Mouse (Mus musculus) heart, embryonic 14.5 days (tissue): Measurements from ENCODE around the gene Ssh1. TPM values are rescaled to one million over a fixed set of nuclear protein-coding genes. Genes with fewer than 3 reads are reported as not detected.

Experiments
- ATAC-seq: fragments of 200-750 bp; cut with Nextera tagmentation; 2 replicates; pipeline ENCODE4 v1.8.0; 2017; ENCODE audit warnings: low read depth, moderate TSS enrichment; ENCODE audit not compliant: insufficient number of reproducible peaks, insufficient read depth, low FRiP score
- H3K27ac ChIP-seq, 2 experiments: fragments of 200-500 bp in 1 of 2; fragments of 300-500 bp in 1 of 2; sonication (generic) in 1 of 2; replicated peaks in 1 of 2; 2 replicates each; pipeline ENCODE4 v1.5.1; 2012 to 2014; ENCODE audit warnings: low read depth in 2 of 2, low read length in 2 of 2, control low read depth in 1 of 2, mild to moderate bottlenecking in 1 of 2, mixed read lengths in 1 of 2; ENCODE audit not compliant: control insufficient read depth in 1 of 2, insufficient read depth in 1 of 2
- H3K27me3 ChIP-seq: fragments of 300-500 bp; sonication (generic); 2 replicates; pipeline ENCODE4 v1.6.1; 2014; ENCODE audit warnings: mild to moderate bottlenecking, low read length, control low read depth; ENCODE audit not compliant: control insufficient read depth, insufficient read depth
- H3K36me3 ChIP-seq: fragments of 300-500 bp; sonication (generic); 2 replicates; pipeline ENCODE4 v1.6.1; 2014; ENCODE audit warnings: mild to moderate bottlenecking, control low read depth, low read length, mixed read lengths; ENCODE audit not compliant: control insufficient read depth, insufficient read depth
- H3K4me1 ChIP-seq, 2 experiments: fragments of 200-500 bp in 1 of 2; fragments of 300-500 bp in 1 of 2; sonication (generic) in 1 of 2; 2 replicates each; pipeline ENCODE4 v1.6.1; 2012 to 2014; ENCODE audit warnings: low read length in 2 of 2, control low read depth in 1 of 2, mixed read lengths in 1 of 2; ENCODE audit not compliant: control insufficient read depth in 2 of 2, insufficient read depth in 2 of 2
- H3K4me2 ChIP-seq: fragments of 300-500 bp; sonication (generic); 2 replicates; pipeline ENCODE4 v1.6.1; 2014; ENCODE audit warnings: mild to moderate bottlenecking, low read length
- H3K4me3 ChIP-seq, 2 experiments: fragments of 200-500 bp in 1 of 2; fragments of 300-500 bp in 1 of 2; sonication (generic) in 1 of 2; 2 replicates each; pipeline ENCODE4 v1.5.1; 2012 to 2014; ENCODE audit warnings: low read length in 2 of 2, mild to moderate bottlenecking in 2 of 2, control low read depth in 1 of 2, low read depth in 1 of 2, moderate library complexity in 1 of 2; ENCODE audit not compliant: control insufficient read depth in 1 of 2, insufficient read depth in 1 of 2
- H3K9ac ChIP-seq: fragments of 300-500 bp; sonication (generic); 2 replicates; pipeline ENCODE4 v1.6.1; 2014; ENCODE audit warnings: mild to moderate bottlenecking, low read length
- H3K9me3 ChIP-seq: fragments of 300-500 bp; sonication (generic); 2 replicates; pipeline ENCODE4 v1.6.1; 2016; ENCODE audit warnings: low read length, control low read depth; ENCODE audit not compliant: control insufficient read depth
- WGBS: fragments of 180-500 bp; shearing (Covaris S2); extraction: QIAGEN DNeasy Blood & Tissue Kit; methylation state at CpG from one replicate; pipeline ENCODE4 v1.1.7; 2014; 5-methylcytosine and 5-hydroxymethylcytosine counted together
- polyA plus RNA-seq: library from polyadenylated mRNA; unstranded; fragments of >200 nt; fragmentation: Nextera tagmentation; extraction: Ambion mirVana; gene quantifications from 2 replicates; pipeline ENCODE4 v1.2.1, GENCODE M21; 2014

The Ssh1 gene
- polyA plus RNA-seq, 1 experiment from 2014 or later, result 16.4 TPM

DNA sequence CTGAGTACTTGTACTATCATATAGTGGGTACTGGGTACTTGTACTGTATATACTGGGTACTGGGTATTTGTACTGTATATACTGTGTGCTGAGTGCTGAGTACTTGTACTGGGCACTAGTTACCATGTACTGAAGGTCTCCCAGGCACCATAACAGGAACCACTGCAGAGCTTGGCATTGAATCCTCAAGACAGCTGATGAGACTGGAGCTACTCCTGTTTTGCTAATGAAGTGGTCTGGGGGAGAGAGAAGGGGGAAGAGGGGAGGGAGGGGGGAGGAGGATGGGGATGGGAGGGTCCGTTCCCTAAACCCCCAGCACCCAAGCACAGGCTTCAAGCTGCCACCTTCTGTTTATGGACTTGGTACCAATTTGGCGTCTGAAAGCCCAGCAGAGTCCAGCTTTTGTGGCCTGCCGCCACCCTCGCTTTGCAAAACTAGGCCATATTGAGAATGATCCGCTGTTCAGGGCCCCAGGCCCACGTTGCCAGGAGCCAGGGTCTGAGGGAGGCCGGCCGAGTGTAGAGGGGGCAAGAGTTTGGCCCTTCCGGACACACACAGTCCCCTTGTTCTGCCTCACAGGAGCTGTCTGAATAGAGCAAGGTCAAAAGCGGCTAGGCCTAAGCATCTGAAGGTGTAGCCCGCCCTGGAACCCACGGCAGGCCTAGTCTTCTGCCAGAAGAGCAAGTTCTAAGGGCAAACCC lies 14.2 kb upstream of the Ssh1 start:
- Histone ChIP-seq H3K36me3 (no peaks in the 10 kb centered on the region), H3K4me1 (no peaks in the 10 kb centered on the region), H3K9me3 (no peaks in the 10 kb centered on the region), H3K27ac (no peak overlapping the region), H3K27me3 (no peaks in the 10 kb centered on the region), H3K4me3 (no peak overlapping the region), H3K9ac (no peak overlapping the region), H3K4me2 (no peak overlapping the region)
- no peak for ATAC-seq
- 77% methylated on average over 12 of the region's 12 CpGs for WGBS

DNA sequence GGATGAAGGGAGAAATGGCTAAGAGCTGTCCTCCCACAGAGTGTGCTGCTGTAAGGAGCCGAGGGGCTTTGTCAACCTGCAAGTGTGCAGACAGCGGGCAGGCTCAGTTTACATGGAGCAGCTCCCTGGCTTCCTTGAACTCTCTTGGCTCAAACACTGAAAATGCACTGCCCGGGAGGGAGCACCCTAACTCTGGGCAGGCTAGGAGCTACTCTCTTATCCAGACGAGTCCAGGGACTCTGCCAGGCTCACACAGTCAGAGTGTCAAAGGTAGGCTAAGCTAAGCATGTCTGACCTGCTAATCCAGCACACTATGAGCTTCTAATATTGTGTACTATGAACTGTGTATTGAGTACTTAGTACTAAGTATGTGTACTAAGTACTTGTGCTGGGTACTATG lies 13.3 kb upstream of the Ssh1 start:
- ATAC-seq, result no peak
- 66% methylated on average over 4 of the region's 4 CpGs for WGBS
- no peaks in the 10 kb centered on the region for H3K9me3 ChIP-seq

DNA sequence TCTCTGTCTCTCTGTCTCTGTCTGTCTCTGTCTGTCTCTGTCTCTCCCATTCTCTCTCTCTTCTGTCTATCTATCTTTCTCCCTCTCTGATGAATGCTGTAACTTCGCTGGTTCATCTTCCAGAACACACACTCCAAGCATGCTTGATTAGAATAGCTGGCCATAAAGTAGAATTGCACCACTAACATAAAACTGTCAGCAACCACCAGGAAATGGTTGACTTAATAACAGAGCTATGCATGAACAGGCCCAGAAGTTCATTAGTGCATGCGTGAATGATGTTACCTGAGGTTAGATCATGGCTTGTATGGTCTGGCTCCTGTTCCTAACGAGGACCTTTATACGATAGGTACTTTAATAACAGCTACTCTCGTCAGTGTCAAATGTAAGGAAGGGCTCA lies 11.4 kb upstream of the Ssh1 start:
- Histone ChIP-seq H3K4me1 (no peaks in the 10 kb centered on the region), H3K27ac (no peak overlapping the region), H3K36me3 (no peaks in the 10 kb centered on the region), H3K27me3 (no peaks in the 10 kb centered on the region), H3K4me3 (no peak overlapping the region), H3K4me2 (no peak overlapping the region), H3K9me3 (no peaks in the 10 kb centered on the region), H3K9ac (no peak overlapping the region)
- ATAC-seq, result no peak
- WGBS, result 78% methylated on average over 5 of the region's 5 CpGs

More for the DNA sequence above, 13.3 kb upstream of the Ssh1 start:
- Histone ChIP-seq H3K4me2 (no peak overlapping the region), H3K4me1 (no peaks in the 10 kb centered on the region), H3K27ac (no peak overlapping the region), H3K27me3 (no peaks in the 10 kb centered on the region), H3K9ac (no peak overlapping the region), H3K36me3 (no peaks in the 10 kb centered on the region), H3K4me3 (no peak overlapping the region)

DNA sequence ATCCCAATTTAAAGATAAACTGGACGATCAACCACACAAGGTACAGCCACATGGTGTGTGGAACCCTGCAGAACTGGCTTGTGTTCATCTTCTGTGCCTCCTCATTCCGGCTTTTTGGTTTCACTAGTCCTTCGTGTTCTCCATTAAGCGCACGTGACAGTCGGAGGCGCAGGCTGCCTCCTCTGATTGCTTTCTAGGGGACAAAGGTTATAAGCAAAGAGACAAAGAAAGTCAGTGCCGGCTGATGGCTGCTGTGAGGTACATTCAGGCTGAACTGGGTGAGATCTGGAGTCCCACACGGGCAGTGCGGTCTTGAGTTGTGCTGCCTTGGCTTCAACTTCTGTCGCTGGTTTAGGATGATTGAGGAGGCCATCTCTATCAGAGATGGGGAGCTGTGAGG lies 10.9 kb upstream of the Ssh1 start:
- no peaks in the 10 kb centered on the region for H3K4me1 ChIP-seq

DNA sequence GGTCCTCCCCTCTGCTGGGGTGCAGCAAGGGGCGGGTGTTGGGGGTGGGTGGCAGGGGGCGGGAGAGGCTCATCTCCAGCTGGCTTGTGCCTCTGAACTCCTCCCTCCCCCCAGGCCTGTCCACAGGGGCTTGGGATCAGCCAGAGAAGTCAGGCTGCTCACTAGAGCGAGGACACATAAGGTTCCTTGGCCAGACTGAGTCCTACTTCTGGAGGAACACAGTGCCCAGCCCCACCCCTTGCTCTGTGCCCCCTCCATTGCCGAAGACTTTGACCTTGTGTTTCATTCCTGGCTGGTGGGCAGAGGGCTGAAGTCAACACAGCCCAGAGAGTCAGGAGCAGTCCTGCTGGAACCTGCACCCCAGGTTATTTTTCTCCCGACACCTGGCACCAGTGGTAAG lies 9.8 kb upstream of the Ssh1 start, which contains the start of gene Dao:
Gene Dao (plus strand): TSS at position 162 of the 400 bp plus-strand sequence.
- ATAC-seq, result no peak
- Histone ChIP-seq H3K4me1 (no peaks in the 10 kb centered on the region), H3K27me3 (no peaks in the 10 kb centered on the region), H3K4me3 (no peak within 1 kb of the TSS), H3K4me2 (no peak within 1 kb of the TSS), H3K9me3 (no peaks in the 10 kb centered on the region), H3K9ac (no peak within 1 kb of the TSS), H3K36me3 (no peaks in the 10 kb centered on the region), H3K27ac (no peak within 1 kb of the TSS)
- WGBS, result 57% methylated on average over 5 of the region's 5 CpGs

More for the DNA sequence above, 10.9 kb upstream of the Ssh1 start:
- no peaks in the 10 kb centered on the region for H3K9me3 ChIP-seq
- H3K27me3 ChIP-seq, result no peaks in the 10 kb centered on the region
- no peak overlapping the region for H3K9ac ChIP-seq
- H3K4me3 ChIP-seq, result no peak overlapping the region
- H3K4me2 ChIP-seq, result no peak overlapping the region
- WGBS, result 83% methylated on average over 11 of the region's 11 CpGs
- no peaks in the 10 kb centered on the region for H3K36me3 ChIP-seq
- H3K27ac ChIP-seq, result no peak overlapping the region
- ATAC-seq, result no peak

DNA sequence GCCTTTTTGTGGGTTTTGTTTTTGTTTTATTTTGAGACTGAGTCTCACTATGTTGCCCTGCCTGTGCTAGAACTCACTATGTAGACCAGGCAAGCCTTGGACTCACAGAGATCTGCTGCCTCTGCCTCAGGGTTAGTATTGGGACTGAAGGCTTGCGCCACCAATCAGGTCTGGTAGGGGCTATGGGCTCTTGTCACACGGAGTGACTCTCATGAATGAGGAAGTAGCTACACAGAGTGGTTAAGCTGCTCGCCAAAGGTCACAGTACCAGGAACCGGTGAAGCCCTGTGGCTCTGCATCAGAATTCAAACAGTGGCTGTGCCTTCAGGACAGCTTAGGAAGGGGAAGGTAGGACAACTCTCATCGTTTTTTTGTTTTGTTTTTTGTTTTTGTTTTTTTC lies 5.7 kb upstream of the Ssh1 start:
- H3K36me3 ChIP-seq, result no peaks in the 10 kb centered on the region
- no peak overlapping the region for H3K4me2 ChIP-seq
- H3K27me3 ChIP-seq, result no peaks in the 10 kb centered on the region
- H3K4me3 ChIP-seq, result no peak overlapping the region
- H3K27ac ChIP-seq, result no peak overlapping the region
- H3K9me3 ChIP-seq, result no peaks in the 10 kb centered on the region
- no peak overlapping the region for H3K9ac ChIP-seq
- no peak for ATAC-seq
- 60% methylated on average over 5 of the region's 5 CpGs for WGBS
- peaks cover 6 to 7% of the 10 kb centered on the region in 2 experiments for H3K4me1 ChIP-seq

DNA sequence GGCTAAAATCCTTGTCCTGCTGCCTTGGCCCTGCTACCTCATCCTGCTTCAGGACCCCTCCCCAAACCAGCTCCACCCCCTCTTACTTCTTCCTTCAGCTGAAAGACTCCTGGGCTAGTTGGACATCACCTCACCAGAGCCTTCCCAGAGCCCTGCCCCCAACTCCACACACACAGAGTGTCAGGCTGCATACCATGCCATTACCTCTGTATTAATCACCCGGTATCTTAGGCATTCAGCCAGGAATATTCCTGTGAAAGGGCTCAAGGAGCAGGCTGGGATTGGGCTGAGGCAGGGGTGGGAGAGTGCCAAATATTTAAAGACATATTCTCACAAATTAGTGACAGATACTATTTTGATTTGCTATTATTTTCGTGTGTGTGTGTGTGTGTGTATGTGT lies 2.8 kb upstream of the Ssh1 start:
- Histone ChIP-seq H3K36me3 (no peaks in the 10 kb centered on the region), H3K9me3 (no peaks in the 10 kb centered on the region), H3K9ac (no peak overlapping the region), H3K27ac (no peak overlapping the region), H3K4me1 (peaks cover 13 to 23% of the 10 kb centered on the region in 2 experiments), H3K27me3 (no peaks in the 10 kb centered on the region), H3K4me2 (peak overlapping the region; percentile 13; the same call in 1 of the 2 replicates), H3K4me3 (no peak overlapping the region)
- no peak for ATAC-seq
- WGBS, result 34% methylated on average over 2 of the region's 2 CpGs

DNA sequence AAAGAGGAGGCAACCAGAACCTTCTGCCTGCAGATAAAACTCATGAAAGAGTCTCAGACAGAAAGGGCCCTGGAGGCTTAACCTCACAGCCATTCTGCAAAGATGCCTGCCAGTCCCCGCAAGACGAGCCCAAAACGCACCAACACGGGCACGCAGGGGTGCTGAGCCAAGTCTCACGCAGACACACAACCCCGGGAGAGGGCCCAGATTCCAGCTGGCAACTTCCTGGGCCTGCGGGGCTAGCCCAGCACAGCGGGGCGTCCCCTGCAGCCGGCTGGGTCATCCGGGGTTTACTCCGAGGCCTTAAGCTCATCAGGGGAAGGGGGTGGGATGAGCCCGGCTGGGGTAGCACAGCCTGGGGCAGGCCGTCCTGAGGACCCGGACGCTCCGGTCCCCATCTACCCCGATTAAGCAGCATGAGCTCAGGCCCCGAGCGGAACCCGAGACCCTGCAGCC lies 635 bp downstream of the Ssh1 start:
- Histone ChIP-seq H3K4me3 (peak overlapping the region; percentile 90 to 96), H3K9ac (peak overlapping the region; percentile 94), H3K4me1 (peaks cover 28 to 44% of the 10 kb centered on the region in 2 experiments), H3K27me3 (no peaks in the 10 kb centered on the region), H3K36me3 (peaks cover 10% of the 10 kb centered on the region), H3K27ac (peak overlapping the region; percentile 90 to 91), H3K4me2 (peak overlapping the region; percentile 89), H3K9me3 (no peaks in the 10 kb centered on the region)
- WGBS, result 0% methylated on average over 22 of the region's 22 CpGs
- peak; percentile 54 for ATAC-seq
